Mouse (Mus musculus): ENCODE measurements around the gene Ldb2.

GRCm38 (mm10) chr5:44481406-44481805 is 318.1 kb downstream of the Ldb2 start:
- TF ChIP-seq POLR2A (IDR thresholded peaks at IDR 0.05; ENCODE audit: borderline replicate concordance, low read depth, low read length) (no peak), CTCF (IDR thresholded peaks at IDR 0.05; ENCODE audit: low read depth, low read length) (no peak)

All from bone marrow macrophage, adult 2 months (primary cell).